Comparison of ENCODE assay signal across 27 mouse cellular contexts in the genomic region with DNA sequence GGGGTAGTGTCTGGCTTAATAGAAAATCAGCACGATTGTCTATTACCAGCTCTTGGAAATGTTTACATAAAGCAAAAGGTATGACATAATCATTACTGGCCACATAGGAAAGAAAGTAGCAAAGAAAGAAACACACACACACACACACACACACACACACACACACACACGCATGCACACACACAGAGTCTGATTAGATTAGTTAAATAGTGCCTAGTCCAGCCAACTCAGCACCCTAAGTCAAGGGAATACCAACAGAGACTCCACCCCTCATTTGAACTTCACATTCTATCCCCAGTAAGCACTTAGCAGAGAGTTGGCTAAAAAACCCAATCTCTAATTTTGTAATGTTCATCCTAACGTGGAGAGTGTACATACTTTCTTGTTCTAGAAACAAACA. TPM values are rescaled to one million over a fixed set of nuclear protein-coding genes. Genes with fewer than 3 reads are reported as not detected.
DNase-seq lines count a peak whose midpoint lies in the region; ATAC-seq and TF ChIP-seq lines count a peak whose summit lies in the region.
"Had no signal": no experiment of that assay in that cellular context is flagged by ENCODE, and none has a peak within 500 bp of the region (broad histone marks: within the 10 kb centered on the region; RNA-seq: fewer than 3 reads in every experiment).

No protein-coding gene starts in this region.

- H3K4me2 ChIP-seq in intestine, embryonic 15.5 days (replicated peaks), result no peak overlapping the region
- no peak overlapping the region for H3K4me2 ChIP-seq in intestine, postnatal 0 days (replicated peaks; ENCODE audit: low read depth)
- H3K4me2 ChIP-seq in stomach, postnatal 0 days (replicated peaks; ENCODE audit: low read depth), result no peak overlapping the region
- H3K4me2 ChIP-seq: limb, embryonic 15.5 days; midbrain, embryonic 12.5 days; neural tube, embryonic 12.5 days had no signal

- H3K27ac ChIP-seq in intestine, embryonic 15.5 days, result no peak overlapping the region
- no peak overlapping the region for H3K27ac ChIP-seq in intestine, postnatal 0 days (ENCODE audit: low read depth, low read length)
- H3K27ac ChIP-seq in stomach, postnatal 0 days (replicated peaks), result no peak overlapping the region
- H3K27ac ChIP-seq: hindbrain, embryonic 10.5 days; limb, embryonic 15.5 days; midbrain, embryonic 12.5 days; neural tube, embryonic 12.5 days had no signal

- peak; percentile 23 to 56 for DNase-seq in kidney, postnatal 25 days
- no peak for DNase-seq in kidney, postnatal 4 days
- peak; percentile 55 for DNase-seq in stomach, postnatal 0 days (ENCODE audit: low spot score)
- DNase-seq in right cerebral cortex, postnatal 10 days (ENCODE audit: low spot score in 2 of 2), result no peak
- DNase-seq: adrenal gland, adult 2 months; adrenal gland, postnatal 36 days; cerebellum, adult 18-20 months; cerebellum, postnatal 14 days; forebrain, postnatal 0 days; heart, postnatal 14 days; kidney, adult 11 months; left cerebral cortex, postnatal 4 days; lung, postnatal 4 days; right cerebral cortex, adult 18-20 months had no signal

- no peaks in the 10 kb centered on the region for H3K27me3 ChIP-seq in intestine, embryonic 15.5 days (replicated peaks)
- no peaks in the 10 kb centered on the region for H3K27me3 ChIP-seq in intestine, postnatal 0 days (replicated peaks; ENCODE audit: control insufficient read depth, insufficient read depth, low read length)
- H3K27me3 ChIP-seq in stomach, postnatal 0 days (ENCODE audit: control insufficient read depth, insufficient read depth, low read length), result no peaks in the 10 kb centered on the region
- H3K27me3 ChIP-seq: CH12.LX; limb, embryonic 15.5 days; megakaryocyte, embryonic 14.5 days; midbrain, embryonic 12.5 days; neural tube, embryonic 12.5 days had no signal

- H3K36me3 ChIP-seq in intestine, embryonic 15.5 days, result no peaks in the 10 kb centered on the region
- no peaks in the 10 kb centered on the region for H3K36me3 ChIP-seq in intestine, postnatal 0 days (ENCODE audit: control insufficient read depth, insufficient read depth)
- no peaks in the 10 kb centered on the region for H3K36me3 ChIP-seq in stomach, postnatal 0 days (ENCODE audit: control insufficient read depth, insufficient read depth, low read length)
- H3K36me3 ChIP-seq: hindbrain, embryonic 10.5 days; limb, embryonic 15.5 days; midbrain, embryonic 12.5 days; neural tube, embryonic 12.5 days had no signal

- TF ChIP-seq CTCF in intestine, postnatal 0 days (IDR thresholded peaks at IDR 0.05; ENCODE audit: low read depth), result no peak
- no peak for TF ChIP-seq CTCF in stomach, postnatal 0 days (IDR thresholded peaks at IDR 0.05; ENCODE audit: low read depth)

- peaks cover 8% of the 10 kb centered on the region; the same call in 1 of the 2 replicates for H3K4me1 ChIP-seq in intestine, embryonic 15.5 days (replicated peaks)
- 0 out of 2 replicates have a peak, but pooled peaks cover 7% of the 10 kb centered on the region for H3K4me1 ChIP-seq in intestine, postnatal 0 days (replicated peaks; ENCODE audit: control insufficient read depth, insufficient read depth, low read length)
- 0 out of 2 replicates have a peak, but pooled peaks cover 6% of the 10 kb centered on the region for H3K4me1 ChIP-seq in stomach, postnatal 0 days (replicated peaks; ENCODE audit: control insufficient read depth, insufficient read depth)
- H3K4me1 ChIP-seq: neural tube, embryonic 12.5 days had no signal

- ATAC-seq in intestine, embryonic 15.5 days, result peak; percentile 88
- peak; percentile 73 for ATAC-seq in intestine, postnatal 0 days
- peak; percentile 72 for ATAC-seq in stomach, postnatal 0 days (ENCODE audit: low FRiP score, low TSS enrichment)
- ATAC-seq: activated CD4-positive, CD25-positive, alpha-beta regulatory T cell, adult 4 months; forebrain, postnatal 0 days; hindbrain, embryonic 16.5 days; lung, postnatal 0 days had no signal

- TF ChIP-seq EP300 in stomach, postnatal 0 days (optimal IDR thresholded peaks at IDR 0.05), result no peak

- WGBS in intestine, embryonic 15.5 days, result 37% methylated on average over 3 of the region's 3 CpGs
- 24% methylated on average over 3 of the region's 3 CpGs for WGBS in intestine, postnatal 0 days
- WGBS in stomach, postnatal 0 days, result 35% methylated on average over 3 of the region's 3 CpGs

- H3K9ac ChIP-seq in intestine, embryonic 15.5 days, result no peak overlapping the region
- no peak overlapping the region for H3K9ac ChIP-seq in intestine, postnatal 0 days (ENCODE audit: low read depth, low read length)
- no peak overlapping the region for H3K9ac ChIP-seq in stomach, postnatal 0 days (ENCODE audit: low read length)
- H3K9ac ChIP-seq: forebrain, postnatal 0 days; limb, embryonic 15.5 days; midbrain, embryonic 12.5 days; neural tube, embryonic 12.5 days had no signal

- H3K9me3 ChIP-seq in intestine, embryonic 15.5 days, result no peaks in the 10 kb centered on the region
- H3K9me3 ChIP-seq in intestine, postnatal 0 days (ENCODE audit: control insufficient read depth), result no peaks in the 10 kb centered on the region
- H3K9me3 ChIP-seq in stomach, postnatal 0 days (ENCODE audit: control insufficient read depth, low read length), result no peaks in the 10 kb centered on the region
- H3K9me3 ChIP-seq: hindbrain, embryonic 10.5 days; limb, embryonic 15.5 days; megakaryocyte, embryonic 14.5 days; midbrain, embryonic 12.5 days; neural tube, embryonic 12.5 days had no signal

- no peak overlapping the region for H3K4me3 ChIP-seq in intestine, embryonic 15.5 days (replicated peaks)
- H3K4me3 ChIP-seq in intestine, postnatal 0 days (ENCODE audit: low read depth, low read length), result no peak overlapping the region
- no peak overlapping the region for H3K4me3 ChIP-seq in stomach, postnatal 0 days (ENCODE audit: low read depth, low read length)
- H3K4me3 ChIP-seq: erythroblast, embryonic 14.5 days; hindbrain, embryonic 10.5 days; limb, embryonic 15.5 days; megakaryocyte, embryonic 14.5 days; midbrain, embryonic 12.5 days; myocyte; neural tube, embryonic 12.5 days had no signal

RNA-seq across cellular contexts. Expression of a gene that starts 15.5 kb away (rescaled TPM):
- 19.2 and 20.3 TPM in 2 replicates for polyA plus RNA-seq in intestine, embryonic 15.5 days (2015; fragmentation: Nextera tagmentation; extraction: Ambion mirVana)
- 21.2 and 23.8 TPM in 2 replicates for polyA plus RNA-seq in intestine, postnatal 0 days (2015; fragmentation: Nextera tagmentation; extraction: Ambion mirVana)
- 10.6 and 11.9 TPM in 2 replicates for polyA plus RNA-seq in stomach, postnatal 0 days (2015; fragmentation: Nextera tagmentation; extraction: Ambion mirVana)

Comparison
In these comparisons a context has a peak if more than half of its experiments do, and no peak if none do; other contexts are left out.
1. DNase-seq: peak in kidney, postnatal 25 days (2 of 2) and stomach, postnatal 0 days (single experiment); none in kidney, postnatal 4 days (0 of 2) and right cerebral cortex, postnatal 10 days (0 of 2).
2. Peak in every context shown above with its lines, with median percentiles within 50 percentile points of each other: ATAC-seq.